Mouse (Mus musculus) C2C12 (cell line): Measurements from ENCODE around the gene Mapt.

ENCODE experiments used
- CEBPB ChIP-seq: IDR thresholded peaks from one replicate; pipeline ENCODE4 v1.6.1; 2011; ENCODE audit warnings: low read depth, mild to moderate bottlenecking, control low read depth, moderate library complexity
- CTCF ChIP-seq: IDR thresholded peaks from one replicate; pipeline ENCODE4 v1.5.1; 2011; ENCODE audit not compliant: control insufficient read depth, insufficient read depth, insufficient read length
- FOSL1 ChIP-seq: IDR thresholded peaks from one replicate; pipeline ENCODE4 v1.8.0; 2011; ENCODE audit warnings: mild to moderate bottlenecking, low read length; ENCODE audit not compliant: poor library complexity, insufficient read depth, severe bottlenecking
- MAX ChIP-seq: IDR thresholded peaks from one replicate; pipeline ENCODE4 v1.6.1; 2011; ENCODE audit warnings: mild to moderate bottlenecking, control low read depth
- MYOD1 ChIP-seq: IDR thresholded peaks from one replicate; pipeline ENCODE4 v1.6.1; 2011; ENCODE audit warnings: low read depth; ENCODE audit not compliant: control insufficient read depth, insufficient read length
- MYOG ChIP-seq: IDR thresholded peaks from one replicate; pipeline ENCODE4 v1.6.1; 2011; ENCODE audit not compliant: control insufficient read depth, insufficient read length; ENCODE audit errors: extremely low read depth
- USF1 ChIP-seq: IDR thresholded peaks from one replicate; pipeline ENCODE4 v1.6.1; 2011; ENCODE audit warnings: low read depth, mild to moderate bottlenecking, control low read depth, moderate library complexity

DNA sequence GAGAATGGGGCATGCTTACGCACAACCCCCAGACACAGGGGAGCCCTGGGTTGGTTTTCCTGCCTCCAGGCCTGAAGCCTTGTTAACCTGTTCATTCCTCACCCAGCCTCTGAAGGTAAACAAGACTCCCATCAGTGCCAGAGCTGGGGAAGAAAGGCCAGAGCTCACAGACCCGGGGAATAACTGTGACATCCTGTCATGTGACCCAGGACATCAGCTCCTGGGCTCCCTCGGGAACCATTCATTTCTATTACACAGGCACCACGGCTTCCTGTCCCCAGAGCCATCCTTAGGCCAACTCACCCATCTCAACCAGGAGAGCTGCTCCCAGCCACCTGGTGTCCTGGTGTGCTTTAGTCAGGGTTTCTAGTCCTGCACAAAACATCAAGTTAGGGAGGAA is 27.8 kb downstream of the Mapt start:
- TF ChIP-seq CTCF (no peak), MAX (no peak), FOSL1 (no peak), MYOD1 (no peak), CEBPB (no peak), USF1 (peak; percentile 45), MYOG (no peak)
